Mouse (Mus musculus): ENCODE results near the gene 0610030E20Rik.

0610030E20Rik gene

GRCm38 (mm10) chr6:72390795-72391521 lies 43.8 kb downstream of the 0610030E20Rik start:
- no peak for DNase-seq (ENCODE audit: low read depth, low spot score)

GRCm38 (mm10) chr6:72392341-72392740 lies 45.2 kb downstream of the 0610030E20Rik start:
- DNase-seq (ENCODE audit: low read depth, low spot score) = no peak

- DNase-seq (ENCODE audit: low read depth, low spot score) = no peak
Measured at GRCm38 (mm10) chr6:72396837-72397251, 49.7 kb downstream of the 0610030E20Rik start.

DNA sequence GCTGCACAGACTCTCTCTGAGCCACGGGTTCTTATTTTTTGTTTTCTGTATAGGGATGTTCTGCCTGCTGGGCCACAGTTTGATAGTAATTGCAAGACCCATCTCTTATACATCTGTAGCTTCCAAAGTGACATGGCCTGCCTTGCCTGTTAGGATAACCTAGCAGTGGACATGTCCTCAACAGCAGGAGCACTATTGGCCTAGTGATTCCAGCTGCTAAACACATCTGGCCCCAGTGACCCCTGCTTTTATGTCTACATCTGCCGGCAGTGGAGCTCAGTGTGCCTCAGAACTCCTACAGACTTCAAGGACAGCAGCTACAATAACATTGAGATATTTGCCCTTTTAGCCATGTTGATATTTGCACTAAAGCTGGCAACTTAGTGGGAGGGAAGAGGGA lies 52.9 kb downstream of the 0610030E20Rik start:
- DNase-seq (ENCODE audit: low read depth, low spot score) = no peak

GRCm38 (mm10) chr6:72401875-72402274 lies 54.8 kb downstream of the 0610030E20Rik start:
- DNase-seq (ENCODE audit: low read depth, low spot score) = no peak

Measured in telencephalon, adult 2 months (tissue).